Comparison of ENCODE assay signal across 26 mouse cellular contexts in the genomic region with DNA sequence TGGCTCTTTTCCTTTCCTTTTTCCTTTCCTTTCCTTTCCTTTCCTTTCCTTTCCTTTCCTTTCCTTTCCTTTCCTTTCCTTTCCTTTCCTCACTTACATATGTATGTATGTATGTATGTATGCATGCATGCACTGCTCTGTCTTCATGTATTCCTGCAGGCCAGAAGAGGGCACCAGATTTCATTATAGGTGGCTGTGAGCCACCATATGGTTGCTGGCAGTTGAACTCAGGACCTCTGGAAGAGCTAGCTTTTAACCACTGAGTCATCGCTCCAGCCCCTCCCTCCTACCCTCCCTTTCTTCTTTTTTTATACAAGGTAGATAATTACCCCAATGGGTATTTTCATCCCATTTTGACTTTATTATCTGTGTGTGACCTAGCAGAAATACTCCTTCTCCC. TPM values are rescaled to one million over a fixed set of nuclear protein-coding genes. Genes with fewer than 3 reads are reported as not detected.
DNase-seq lines count a peak whose midpoint lies in the region; ATAC-seq and TF ChIP-seq lines count a peak whose summit lies in the region.
"Had no signal": no experiment of that assay in that cellular context is flagged by ENCODE, and none has a peak within 500 bp of the region (broad histone marks: within the 10 kb centered on the region; RNA-seq: fewer than 3 reads in every experiment).

No protein-coding gene starts in this region.

- peak; percentile 9 for TF ChIP-seq RAD21 in MEL (IDR thresholded peaks at IDR 0.05; ENCODE audit: low read depth, low read length)

- H3K4me3 ChIP-seq in gastrocnemius, adult 2 months, result no peak overlapping the region
- H3K4me3 ChIP-seq in liver, postnatal 0 days (ENCODE audit: low read depth, low read length), result no peak overlapping the region
- no peak overlapping the region for H3K4me3 ChIP-seq in MEL (ENCODE audit: control insufficient read depth in 1 of 2, insufficient read depth in 1 of 2, low read depth in 2 of 2, low read length in 2 of 2)
- H3K4me3 ChIP-seq in stomach, postnatal 0 days (ENCODE audit: low read depth, low read length), result no peak overlapping the region
- H3K4me3 ChIP-seq: embryonic facial prominence, embryonic 15.5 days; forebrain, embryonic 10.5 days; hindbrain, embryonic 15.5 days; neural tube, embryonic 13.5 days had no signal

- no peak for TF ChIP-seq CTCF in gastrocnemius, adult 2 months (IDR thresholded peaks at IDR 0.05)
- TF ChIP-seq CTCF in liver, postnatal 0 days (IDR thresholded peaks at IDR 0.05; ENCODE audit: low read depth), result peak; percentile 39
- TF ChIP-seq CTCF in MEL (IDR thresholded peaks at IDR 0.05 in 2 of 3, conservative IDR thresholded peaks at IDR 0.05 in 1 of 3; ENCODE audit: control insufficient read depth in 1 of 3, insufficient read depth in 1 of 3, low read depth in 2 of 3, low read length in 3 of 3, poor library complexity in 1 of 3, severe bottlenecking in 1 of 3), result peak in 2 of 3 experiments; percentile 23 to 39; a peak in 2 of 6 replicates
- TF ChIP-seq CTCF in stomach, postnatal 0 days (IDR thresholded peaks at IDR 0.05; ENCODE audit: low read depth), result peak; percentile 42

- no peak overlapping the region for H3K4me2 ChIP-seq in liver, postnatal 0 days (ENCODE audit: low read depth, low read length)
- no peak overlapping the region for H3K4me2 ChIP-seq in stomach, postnatal 0 days (replicated peaks; ENCODE audit: low read depth)
- H3K4me2 ChIP-seq: embryonic facial prominence, embryonic 15.5 days; heart, embryonic 11.5 days; hindbrain, embryonic 15.5 days; neural tube, embryonic 13.5 days had no signal

- no peaks in the 10 kb centered on the region for H3K9me3 ChIP-seq in liver, postnatal 0 days (ENCODE audit: low read length)
- no peaks in the 10 kb centered on the region for H3K9me3 ChIP-seq in MEL (replicated peaks; ENCODE audit: insufficient read depth, low read length)
- no peaks in the 10 kb centered on the region for H3K9me3 ChIP-seq in stomach, postnatal 0 days (ENCODE audit: control insufficient read depth, low read length)
- H3K9me3 ChIP-seq: embryonic facial prominence, embryonic 15.5 days; forebrain, embryonic 10.5 days; G1E; hindbrain, embryonic 15.5 days; neural tube, embryonic 13.5 days had no signal

- 94% methylated on average over 1 of the region's 1 CpGs for WGBS in liver, postnatal 0 days (ENCODE audit: insufficient replicate concordance)
- WGBS in stomach, postnatal 0 days, result 96% methylated on average over 1 of the region's 1 CpGs

- no peaks in the 10 kb centered on the region for H3K4me1 ChIP-seq in liver, postnatal 0 days (ENCODE audit: insufficient read depth)
- no peaks in the 10 kb centered on the region for H3K4me1 ChIP-seq in MEL (ENCODE audit: control insufficient read depth in 1 of 2, insufficient read depth in 2 of 2, low read length in 2 of 2)
- no peaks in the 10 kb centered on the region for H3K4me1 ChIP-seq in stomach, postnatal 0 days (replicated peaks; ENCODE audit: control insufficient read depth, insufficient read depth)
- H3K4me1 ChIP-seq: embryonic facial prominence, embryonic 15.5 days; hindbrain, embryonic 15.5 days; neural tube, embryonic 13.5 days had no signal

- 0 out of 2 replicates have a peak, but pooled peaks cover 3% of the 10 kb centered on the region for H3K36me3 ChIP-seq in liver, postnatal 0 days (replicated peaks; ENCODE audit: insufficient read depth, low read length)
- H3K36me3 ChIP-seq in MEL (ENCODE audit: control insufficient read depth in 1 of 2, insufficient read depth in 2 of 2, low read length in 2 of 2), result no peaks in the 10 kb centered on the region
- 0 out of 2 replicates have a peak, but pooled peaks cover 3% of the 10 kb centered on the region for H3K36me3 ChIP-seq in stomach, postnatal 0 days (ENCODE audit: control insufficient read depth, insufficient read depth, low read length)

- H3K79me2 ChIP-seq in MEL (ENCODE audit: control insufficient read depth, insufficient read depth, low read length, poor library complexity), result no peaks in the 10 kb centered on the region

- no peak for DNase-seq in gastrocnemius, adult 2 months
- no peak for DNase-seq in gastrocnemius, postnatal 4 days (ENCODE audit: low spot score in 2 of 2)
- no peak for DNase-seq in liver, postnatal 0 days
- DNase-seq in liver, result no peak
- DNase-seq in MEL (ENCODE audit: low read depth, low spot score), result peak; percentile 45
- DNase-seq in stomach, postnatal 0 days (ENCODE audit: low spot score), result no peak
- DNase-seq in right cerebral cortex, postnatal 36 days (ENCODE audit: low spot score in 2 of 2), result no peak
- no peak for DNase-seq in cerebellum, postnatal 4 days (ENCODE audit: low spot score in 2 of 2)
- DNase-seq: adrenal gland, postnatal 36 days; cerebellum, adult 8-10 months; embryo, embryonic 11 days; gastrocnemius, postnatal 25 days; heart, postnatal 36 days; layer of hippocampus, postnatal 36 days; thymus, postnatal 14 days had no signal

- TF ChIP-seq EP300 in liver, postnatal 0 days (IDR thresholded peaks at IDR 0.05; ENCODE audit: low read depth), result no peak
- no peak for TF ChIP-seq EP300 in MEL (IDR thresholded peaks at IDR 0.05; ENCODE audit: low read depth in 1 of 2, low read length in 2 of 2)
- no peak for TF ChIP-seq EP300 in stomach, postnatal 0 days (optimal IDR thresholded peaks at IDR 0.05)

- 0 out of 2 replicates have a peak overlapping the region, but pooled peaks have one; percentile 28 for H3K27ac ChIP-seq in gastrocnemius, adult 2 months
- no peak overlapping the region for H3K27ac ChIP-seq in liver, postnatal 0 days (ENCODE audit: low read depth)
- no peak overlapping the region for H3K27ac ChIP-seq in MEL (ENCODE audit: control insufficient read depth, low read depth, low read length)
- H3K27ac ChIP-seq in stomach, postnatal 0 days (replicated peaks), result no peak overlapping the region
- H3K27ac ChIP-seq: embryonic facial prominence, embryonic 15.5 days; forebrain, embryonic 10.5 days; hindbrain, embryonic 15.5 days; neural tube, embryonic 13.5 days had no signal

- TF ChIP-seq POLR2A in MEL (IDR thresholded peaks at IDR 0.05; ENCODE audit: control insufficient read depth in 1 of 2, insufficient read depth in 1 of 2, low read depth in 1 of 2, low read length in 2 of 2, poor library complexity in 1 of 2), result no peak

- intact Hi-C loops in gastrocnemius, adult 2 months (cut with DNase I), result no loop called here

- no peaks in the 10 kb centered on the region for H3K27me3 ChIP-seq in liver, postnatal 0 days (ENCODE audit: insufficient read depth, low read length)
- H3K27me3 ChIP-seq in MEL (ENCODE audit: control insufficient read depth in 1 of 2, insufficient read depth in 2 of 2, low read length in 2 of 2), result no peaks in the 10 kb centered on the region
- H3K27me3 ChIP-seq in stomach, postnatal 0 days (ENCODE audit: control insufficient read depth, insufficient read depth, low read length), result no peaks in the 10 kb centered on the region
- H3K27me3 ChIP-seq: embryonic facial prominence, embryonic 15.5 days; hindbrain, embryonic 15.5 days; neural tube, embryonic 13.5 days had no signal

- H3K9ac ChIP-seq in liver, postnatal 0 days (replicated peaks), result no peak overlapping the region
- H3K9ac ChIP-seq in MEL (ENCODE audit: control insufficient read depth, low read depth, low read length, poor library complexity, severe bottlenecking), result no peak overlapping the region
- no peak overlapping the region for H3K9ac ChIP-seq in stomach, postnatal 0 days (ENCODE audit: low read length)
- H3K9ac ChIP-seq: embryonic facial prominence, embryonic 15.5 days; hindbrain, embryonic 15.5 days; neural tube, embryonic 13.5 days had no signal

- ATAC-seq in liver, postnatal 0 days, result no peak
- no peak for ATAC-seq in stomach, postnatal 0 days (ENCODE audit: low FRiP score, low TSS enrichment)

TF ChIP-seq in MEL, 35 proteins besides CTCF, POLR2A, EP300 and RAD21:
- no peak for TF ChIP-seq POLR2AphosphoS2 (IDR thresholded peaks at IDR 0.05; ENCODE audit: low read length)
- peak; percentile 24; the same call in 1 of the 2 replicates for TF ChIP-seq SMC3 (IDR thresholded peaks at IDR 0.05; ENCODE audit: low read depth, low read length)
- TF ChIP-seq ELF1 (IDR thresholded peaks at IDR 0.05; ENCODE audit: low read depth, low read length), result no peak
- TF ChIP-seq RCOR1 (IDR thresholded peaks at IDR 0.05; ENCODE audit: low read depth, low read length), result no peak
- TF ChIP-seq ZKSCAN1 (IDR thresholded peaks at IDR 0.05; ENCODE audit: low read depth, low read length), result no peak

RNA-seq across cellular contexts. Expression of a gene that starts 10.6 kb away (rescaled TPM):
- total RNA-seq in gastrocnemius, adult 2 months (2021), result 10 to 100 TPM; 56.6 to 67.2 TPM
- 100 to 1,000 TPM; 133 to 173 TPM for total RNA-seq in gastrocnemius, postnatal 4 days (2021)
- polyA plus RNA-seq in liver, postnatal 0 days (2015; fragmentation: Nextera tagmentation; extraction: Ambion mirVana), result 2.5 and 3.9 TPM in 2 replicates
- 5.0 and 5.2 TPM in 2 replicates for total RNA-seq in MEL (2012; rRNA removed)
- 10 to 100 TPM in 1 of 2 experiments, not detected in 1; 14.2 TPM for polyA plus RNA-seq in MEL (2012; ENCODE audit: insufficient read depth in 1 of 2, insufficient read length in 2 of 2, low read depth in 1 of 2, low replicate concordance in 2 of 2, missing spikeins in 1 of 2)
- 6.6 and 8.1 TPM in 2 replicates for polyA plus RNA-seq in stomach, postnatal 0 days (2015; fragmentation: Nextera tagmentation; extraction: Ambion mirVana)

RNA-seq across cellular contexts. Expression of a gene that starts 30.9 kb away (rescaled TPM):
- not detected for total RNA-seq in gastrocnemius, adult 2 months (2021)
- total RNA-seq in gastrocnemius, postnatal 4 days (2021), result not detected
- polyA plus RNA-seq in liver, postnatal 0 days (2015; fragmentation: Nextera tagmentation; extraction: Ambion mirVana), result not detected in 2 replicates
- total RNA-seq in MEL (2012; rRNA removed), result not detected in 2 replicates
- polyA plus RNA-seq in MEL (2012; ENCODE audit: insufficient read depth in 1 of 2, insufficient read length in 2 of 2, low read depth in 1 of 2, low replicate concordance in 2 of 2, missing spikeins in 1 of 2), result not detected
- polyA plus RNA-seq in stomach, postnatal 0 days (2015; fragmentation: Nextera tagmentation; extraction: Ambion mirVana), result 0.19 and 0.21 TPM in 2 replicates
- total RNA-seq: G1E; gastrocnemius, postnatal 25 days; heart, postnatal 36 days; layer of hippocampus, postnatal 36 days; left cerebral cortex, postnatal 36 days; liver, adult 2 months had no signal
- polyA plus RNA-seq: frontal cortex, adult 2 months; G1E; heart, embryonic 11.5 days; kidney, embryonic 14.5 days; liver, adult 2 months; spleen, adult 2 months had no signal

RNA-seq across cellular contexts. Expression of a gene that starts 59.7 kb away (rescaled TPM):
- total RNA-seq in gastrocnemius, adult 2 months (2021), result 1 to 10 TPM; 8.2 to 8.8 TPM
- 10 to 100 TPM; 13.3 to 16.2 TPM for total RNA-seq in gastrocnemius, postnatal 4 days (2021)
- 8.6 and 10.0 TPM in 2 replicates for polyA plus RNA-seq in liver, postnatal 0 days (2015; fragmentation: Nextera tagmentation; extraction: Ambion mirVana)
- 26.5 and 28.8 TPM in 2 replicates for total RNA-seq in MEL (2012; rRNA removed)
- polyA plus RNA-seq in MEL (2012; ENCODE audit: insufficient read depth in 1 of 2, insufficient read length in 2 of 2, low read depth in 1 of 2, low replicate concordance in 2 of 2, missing spikeins in 1 of 2), result 10 to 100 TPM in 1 of 2 experiments, not detected in 1; 31.0 TPM
- 14.1 and 15.1 TPM in 2 replicates for polyA plus RNA-seq in stomach, postnatal 0 days (2015; fragmentation: Nextera tagmentation; extraction: Ambion mirVana)
